Mouse (Mus musculus) gastrocnemius, postnatal 4 days (tissue): ENCODE measurements around the gene Sept5. TPM values are rescaled to one million over a fixed set of nuclear protein-coding genes. Genes with fewer than 3 reads are reported as not detected.
A peak's percentile ranks its signal among the peaks of the same experiment; 100 is the strongest.

Experiments used
- DNase-seq, 2 experiments: peaks; one replicate each; pipeline ENCODE4 v3.0.0; 2021 to 2022; ENCODE audit warnings: low spot score in 2 of 2, mixed read lengths in 2 of 2
- long read RNA-seq, 2 experiments: library from polyadenylated mRNA; stranded (forward); transcript quantifications; one replicate each; pipeline ENCODE4 v2.0.0; 2021
- total RNA-seq, 2 experiments: library from RNA; stranded (reverse); gene quantifications; 2 replicates each; pipeline ENCODE4 v1.2.3; 2021

Gene Sept5
- 10 to 100 TPM; 11.3 to 12.9 TPM for total RNA-seq
- long read RNA-seq, experiment 1, partial matches to known transcripts = 1 of 8 reads
- long read RNA-seq, experiment 1, other reads (novel, unspliced or antisense) = 3 of 8 reads
- long read RNA-seq, experiment 2, partial matches to known transcripts = 1 of 4 reads
- long read RNA-seq, experiment 2, other reads (novel, unspliced or antisense) = 1 of 4 reads

GRCm38 (mm10) chr16:18629390-18630231, at the start of gene Sept5:
TSS of gene Sept5 (minus strand) at chr16:18629954.
- peak; percentile 65 to 74 for DNase-seq

- no peak for DNase-seq
Observed at GRCm38 (mm10) chr16:18679112-18679511, 49.4 kb upstream of the Sept5 start.

- DNase-seq = peak; percentile 49 to 73
Observed at GRCm38 (mm10) chr16:18677746-18678679, 48.3 kb upstream of the Sept5 start.

GRCm38 (mm10) chr16:18673005-18673404, 43.3 kb upstream of the Sept5 start:
- no peak for DNase-seq

GRCm38 (mm10) chr16:18672027-18672426, 42.3 kb upstream of the Sept5 start:
- no peak for DNase-seq

GRCm38 (mm10) chr16:18669914-18670313, 40.2 kb upstream of the Sept5 start:
- DNase-seq = no peak

- DNase-seq = no peak
Observed at GRCm38 (mm10) chr16:18658597-18658996, 28.8 kb upstream of the Sept5 start.

- DNase-seq = no peak
Observed at GRCm38 (mm10) chr16:18655372-18656098, 25.8 kb upstream of the Sept5 start.

GRCm38 (mm10) chr16:18653290-18654160, 23.8 kb upstream of the Sept5 start:
- DNase-seq = no peak

- DNase-seq = no peak
Observed at GRCm38 (mm10) chr16:18649126-18649525, 19.4 kb upstream of the Sept5 start.

- no peak for DNase-seq
Observed at GRCm38 (mm10) chr16:18645329-18645728, 15.6 kb upstream of the Sept5 start.

- no peak for DNase-seq
Observed at GRCm38 (mm10) chr16:18644485-18644884, 14.7 kb upstream of the Sept5 start.

- no peak for DNase-seq
Observed at GRCm38 (mm10) chr16:18643406-18643998, 13.7 kb upstream of the Sept5 start.

GRCm38 (mm10) chr16:18642897-18643296, 13.1 kb upstream of the Sept5 start:
- no peak for DNase-seq

GRCm38 (mm10) chr16:18642291-18642690, 12.5 kb upstream of the Sept5 start:
- no peak for DNase-seq

- no peak for DNase-seq
Observed at GRCm38 (mm10) chr16:18639382-18639929, 9.7 kb upstream of the Sept5 start.

- DNase-seq = no peak
Observed at GRCm38 (mm10) chr16:18638396-18638795, 8.6 kb upstream of the Sept5 start.

- DNase-seq = no peak
Observed at GRCm38 (mm10) chr16:18636804-18637203, 7.0 kb upstream of the Sept5 start.

- DNase-seq = no peak
Observed at GRCm38 (mm10) chr16:18636401-18636800, 6.6 kb upstream of the Sept5 start.
